Mouse (Mus musculus) bone marrow, adult 2 months (tissue): ENCODE results near the gene Cpt2. TPM values are rescaled to one million over a fixed set of nuclear protein-coding genes. Genes with fewer than 3 reads are reported as not detected.

Experiments used
- H3K27ac ChIP-seq: fragments of 200-500 bp; 2 replicates; pipeline ENCODE4 v1.5.1; 2012; ENCODE audit warnings: low read depth, mild to moderate bottlenecking, control low read depth, inconsistent platforms, low read length; ENCODE audit not compliant: control insufficient read depth, poor library complexity, insufficient read depth
- H3K4me1 ChIP-seq: fragments of 200-500 bp; 2 replicates; pipeline ENCODE4 v1.6.1; 2011; ENCODE audit warnings: low read length; ENCODE audit not compliant: control insufficient read depth, insufficient read depth
- H3K4me3 ChIP-seq: fragments of 200-500 bp; replicated peaks from 2 replicates; pipeline ENCODE3; 2011; ENCODE audit warnings: mild to moderate bottlenecking, low read depth, low read length, control low read depth; ENCODE audit not compliant: control insufficient read depth
- CTCF ChIP-seq: fragments of 200-500 bp; IDR thresholded peaks from 2 replicates; pipeline ENCODE4 v1.5.1; 2011; ENCODE audit warnings: low read length, control low read depth; ENCODE audit not compliant: control insufficient read depth, insufficient read depth
- POLR2A ChIP-seq: fragments of 200-500 bp; IDR thresholded peaks from 2 replicates; pipeline ENCODE4 v1.6.1; 2011; ENCODE audit warnings: low read depth, mild to moderate bottlenecking, control low read depth, low read length, borderline replicate concordance; ENCODE audit not compliant: control insufficient read depth
- WGBS: fragments of 180-500 bp; shearing (Covaris S2); methylation state at CpG from one replicate; pipeline ENCODE4 v1.1.7; 2018; 5-methylcytosine and 5-hydroxymethylcytosine counted together
- polyA plus RNA-seq: library from polyadenylated mRNA; stranded (reverse); fragments of >200 nt; gene quantifications from 2 replicates; pipeline ENCODE4 v1.2.4, GENCODE M21; 2011; ENCODE audit warnings: low replicate concordance; ENCODE audit not compliant: missing spikeins, insufficient read depth, insufficient read length

The Cpt2 gene
- polyA plus RNA-seq, 1 experiment = 23.3 TPM

DNA sequence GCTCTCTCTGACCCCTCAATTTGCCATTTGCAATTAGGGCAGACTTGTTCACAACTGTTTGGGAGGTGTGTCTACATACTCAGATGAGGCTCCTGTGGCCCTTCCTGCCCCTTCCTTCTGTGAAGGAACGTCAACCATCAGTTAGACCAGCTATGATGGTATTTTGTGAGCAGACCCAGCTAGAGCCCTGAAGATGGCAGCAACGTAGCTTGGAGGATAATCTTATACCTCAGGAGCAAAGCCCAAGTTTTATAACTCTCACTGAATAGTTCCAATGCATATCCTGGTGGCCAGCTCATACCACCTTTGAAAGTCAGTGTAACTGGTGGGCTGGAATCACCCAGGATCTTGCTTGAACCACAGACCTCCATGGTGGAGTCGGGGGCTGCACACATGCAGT lies 8.0 kb upstream of the Cpt2 start:
- no peak overlapping the region for H3K4me3 ChIP-seq
- TF ChIP-seq POLR2A (no peak), CTCF (no peak)
- H3K27ac ChIP-seq = no peak overlapping the region
- no peaks in the 10 kb centered on the region; the same call in 1 of the 2 replicates for H3K4me1 ChIP-seq
- 73% methylated on average over 3 of the region's 3 CpGs for WGBS

GRCm38 (mm10) chr4:107928726-107929125 lies 5.3 kb upstream of the Cpt2 start:
- no peak for TF ChIP-seq POLR2A
- TF ChIP-seq CTCF = no peak
- no peak overlapping the region for H3K27ac ChIP-seq
- no peak overlapping the region for H3K4me3 ChIP-seq
- WGBS = 65% methylated on average over 2 of the region's 2 CpGs
- no peaks in the 10 kb centered on the region for H3K4me1 ChIP-seq

GRCm38 (mm10) chr4:107928269-107928668 lies 4.9 kb upstream of the Cpt2 start:
- TF ChIP-seq POLR2A = no peak
- no peak for TF ChIP-seq CTCF
- Histone ChIP-seq H3K27ac (no peak overlapping the region), H3K4me1 (no peaks in the 10 kb centered on the region), H3K4me3 (no peak overlapping the region)
- 60% methylated on average over 2 of the region's 2 CpGs for WGBS

GRCm38 (mm10) chr4:107923803-107924194 lies 389 bp upstream of the Cpt2 start:
- peaks cover 1% of the 10 kb centered on the region for H3K4me1 ChIP-seq
- WGBS = 24% methylated on average over 7 of the region's 7 CpGs
- no peak overlapping the region for H3K27ac ChIP-seq
- TF ChIP-seq CTCF (no peak), POLR2A (no peak)
- no peak overlapping the region for H3K4me3 ChIP-seq

DNA sequence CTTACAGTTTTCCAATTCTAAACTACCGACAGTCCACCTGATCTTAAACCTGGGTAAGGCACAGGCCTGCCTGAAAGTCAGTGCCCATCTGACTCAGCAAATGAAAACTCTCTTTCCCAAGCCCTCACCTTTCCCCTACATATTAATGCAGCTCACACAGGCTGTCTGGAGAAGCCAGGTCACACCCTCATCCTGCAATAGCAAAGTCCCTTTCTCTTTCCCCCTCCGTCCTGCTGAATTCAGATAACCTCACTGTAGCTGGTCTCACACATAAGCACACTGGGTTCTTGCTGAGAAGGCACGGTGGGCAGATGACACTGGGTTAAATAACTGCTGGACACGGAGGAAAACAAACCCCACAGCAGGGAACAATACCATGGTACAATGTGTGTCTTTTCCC lies 1.5 kb downstream of the Cpt2 start:
- Histone ChIP-seq H3K4me3 (no peak overlapping the region), H3K27ac (no peak overlapping the region)
- WGBS = 44% methylated on average over 4 of the region's 4 CpGs

DNA sequence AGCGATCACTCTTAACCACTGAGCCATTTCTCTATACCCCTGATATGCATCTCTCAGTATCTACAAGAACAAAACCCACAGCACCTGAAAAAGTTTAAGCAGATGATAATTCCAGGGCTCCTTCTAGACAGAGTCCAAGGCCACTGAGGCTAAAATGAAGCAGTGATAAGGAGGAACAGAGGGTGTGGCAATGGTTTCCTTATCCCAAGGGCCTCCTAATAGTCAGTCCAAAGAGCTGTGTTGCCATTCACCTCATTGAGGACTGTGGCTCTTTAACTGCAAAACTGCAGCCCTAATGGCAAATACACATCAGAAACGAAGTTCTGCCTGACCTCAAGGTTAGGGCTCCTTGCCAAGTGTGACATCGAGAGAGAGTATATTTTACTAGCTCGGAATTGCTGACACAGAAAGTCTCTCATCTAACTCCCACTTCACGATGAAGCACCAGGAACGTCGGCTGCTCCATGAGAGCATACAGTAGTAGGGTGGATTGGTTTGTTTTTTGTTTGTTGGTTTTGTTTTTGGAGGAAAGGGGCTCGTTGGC lies 2.2 kb downstream of the Cpt2 start:
- Histone ChIP-seq H3K4me3 (no peak overlapping the region), H3K27ac (no peak overlapping the region), H3K4me1 (peaks cover 1% of the 10 kb centered on the region)
- 55% methylated on average over 8 of the region's 8 CpGs for WGBS
- TF ChIP-seq CTCF = no peak
- TF ChIP-seq POLR2A = no peak

More for the DNA sequence above, 1.5 kb downstream of the Cpt2 start:
- H3K4me1 ChIP-seq = peaks cover 1% of the 10 kb centered on the region
- TF ChIP-seq POLR2A = no peak
- TF ChIP-seq CTCF = no peak

- TF ChIP-seq CTCF = no peak
- TF ChIP-seq POLR2A = no peak
- WGBS = 67% methylated on average over 2 of the region's 2 CpGs
- H3K4me3 ChIP-seq = no peak overlapping the region
- peaks cover 1% of the 10 kb centered on the region for H3K4me1 ChIP-seq
- no peak overlapping the region for H3K27ac ChIP-seq
Observed at GRCm38 (mm10) chr4:107920336-107920735, 3.1 kb downstream of the Cpt2 start.

- Histone ChIP-seq H3K4me1 (no peaks in the 10 kb centered on the region; the same call in 1 of the 2 replicates), H3K4me3 (no peak overlapping the region), H3K27ac (no peak overlapping the region)
- TF ChIP-seq CTCF = no peak
- no peak for TF ChIP-seq POLR2A
- 90% methylated on average over 4 of the region's 4 CpGs for WGBS
Observed at GRCm38 (mm10) chr4:107910020-107910419, 13.4 kb downstream of the Cpt2 start.

DNA sequence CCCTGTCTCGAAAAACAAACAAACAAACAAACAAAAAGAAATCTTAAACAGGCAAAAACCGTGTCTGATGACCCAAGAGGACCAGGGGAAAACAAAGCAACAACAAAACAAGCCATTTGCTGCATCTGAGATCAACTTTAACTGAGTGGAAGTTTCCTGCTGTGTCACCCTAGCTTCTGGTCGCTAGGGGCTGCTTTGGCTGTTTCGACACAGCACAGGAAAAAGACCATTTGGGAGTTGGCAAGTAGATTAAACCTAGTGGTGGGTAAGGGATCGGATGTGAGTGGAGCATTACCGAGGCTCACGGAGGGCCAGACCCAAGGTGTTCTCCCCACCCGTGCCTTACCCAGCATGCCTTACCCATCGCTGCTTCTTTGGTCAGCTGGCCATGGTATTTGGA lies 16.8 kb downstream of the Cpt2 start:
- H3K4me3 ChIP-seq = no peak overlapping the region
- no peak overlapping the region for H3K27ac ChIP-seq
- no peaks in the 10 kb centered on the region for H3K4me1 ChIP-seq
- TF ChIP-seq CTCF (no peak), POLR2A (no peak)
- 79% methylated on average over 9 of the region's 9 CpGs for WGBS
